ENCODE assay signal across 8 mouse cellular contexts in the genomic region with DNA sequence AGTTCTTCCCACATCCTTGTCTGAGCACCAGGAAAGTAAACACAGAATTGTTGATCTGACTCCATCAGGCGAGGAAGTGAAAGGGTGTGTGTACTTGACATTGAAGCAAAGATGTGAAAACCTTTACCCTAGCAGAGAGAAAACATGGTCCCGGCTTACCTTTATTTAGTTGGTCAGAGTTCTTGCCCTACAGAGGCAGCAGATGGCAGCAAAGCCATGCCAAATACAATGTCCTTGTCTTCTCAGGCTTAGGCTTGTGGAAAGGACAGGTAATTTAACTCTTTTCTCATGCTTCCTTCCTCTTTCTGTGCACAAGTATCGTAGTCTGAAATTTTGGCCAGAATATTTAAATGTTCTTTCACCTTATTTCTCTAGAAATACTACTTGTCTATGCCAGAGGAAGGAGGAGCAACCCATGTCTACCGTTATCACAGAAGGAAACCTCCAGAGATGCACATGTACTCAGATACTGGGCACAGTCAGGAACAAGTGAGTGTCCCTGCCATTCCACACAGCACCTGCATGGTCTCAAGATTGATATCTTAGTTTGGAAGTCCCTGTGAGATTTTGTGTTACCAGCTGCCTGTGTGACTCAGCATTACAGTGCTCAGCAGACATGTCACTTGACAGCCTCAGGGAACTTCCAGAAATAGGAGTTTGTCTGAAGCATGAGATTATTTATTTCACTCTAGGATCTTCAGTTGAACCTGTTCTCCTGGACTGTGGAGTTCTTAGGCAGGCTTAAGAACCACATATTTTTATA. TPM values are rescaled to one million over a fixed set of nuclear protein-coding genes. Genes with fewer than 3 reads are reported as not detected.
A peak's percentile ranks its signal among the peaks of the same experiment; 100 is the strongest.
DNase-seq lines count a peak whose midpoint lies in the region; ATAC-seq and TF ChIP-seq lines count a peak whose summit lies in the region.
"Had no signal": no experiment of that assay in that cellular context is flagged by ENCODE, and none has a peak within 500 bp of the region (broad histone marks: within the 10 kb centered on the region; RNA-seq: fewer than 3 reads in every experiment).

No protein-coding gene starts in this region.

- WGBS in midbrain, embryonic 14.5 days, result 60% methylated on average over 4 of the region's 4 CpGs
- WGBS in midbrain, embryonic 13.5 days, result 59% methylated on average over 4 of the region's 4 CpGs
- 40% methylated on average over 4 of the region's 4 CpGs for WGBS in lung, embryonic 14.5 days
- WGBS in stomach, embryonic 16.5 days, result 34% methylated on average over 4 of the region's 4 CpGs

- H3K36me3 ChIP-seq in midbrain, embryonic 14.5 days (ENCODE audit: control insufficient read depth, insufficient read depth, low read length), result peaks cover 11% of the 10 kb centered on the region
- H3K36me3 ChIP-seq in midbrain, embryonic 13.5 days, result peaks cover 24% of the 10 kb centered on the region
- peaks cover 13% of the 10 kb centered on the region; the same call in 1 of the 2 replicates for H3K36me3 ChIP-seq in lung, embryonic 14.5 days (ENCODE audit: insufficient read depth)
- H3K36me3 ChIP-seq in stomach, embryonic 16.5 days (ENCODE audit: control insufficient read depth, insufficient read depth, low read length), result peaks cover 7% of the 10 kb centered on the region; the same call in 1 of the 2 replicates
- H3K36me3 ChIP-seq: hindbrain, embryonic 15.5 days had no signal

- no peaks in the 10 kb centered on the region for H3K27me3 ChIP-seq in midbrain, embryonic 14.5 days (ENCODE audit: control insufficient read depth, insufficient read depth, low read length)
- H3K27me3 ChIP-seq in midbrain, embryonic 13.5 days, result 0 out of 2 replicates have a peak, but pooled peaks cover 7% of the 10 kb centered on the region
- H3K27me3 ChIP-seq in lung, embryonic 14.5 days (ENCODE audit: insufficient read depth, low read length), result no peaks in the 10 kb centered on the region
- H3K27me3 ChIP-seq in stomach, embryonic 16.5 days (ENCODE audit: control insufficient read depth, insufficient read depth, low read length), result no peaks in the 10 kb centered on the region
- H3K27me3 ChIP-seq: hindbrain, embryonic 15.5 days had no signal

- no peaks in the 10 kb centered on the region for H3K9me3 ChIP-seq in midbrain, embryonic 14.5 days (ENCODE audit: control insufficient read depth, low read length)
- H3K9me3 ChIP-seq in midbrain, embryonic 13.5 days, result no peaks in the 10 kb centered on the region
- H3K9me3 ChIP-seq in lung, embryonic 14.5 days (ENCODE audit: low read depth, low read length), result no peaks in the 10 kb centered on the region
- no peaks in the 10 kb centered on the region for H3K9me3 ChIP-seq in stomach, embryonic 16.5 days (replicated peaks; ENCODE audit: control insufficient read depth, low read length)
- H3K9me3 ChIP-seq: hindbrain, embryonic 15.5 days had no signal

- no peak overlapping the region for H3K9ac ChIP-seq in midbrain, embryonic 14.5 days (replicated peaks; ENCODE audit: low read length)
- no peak overlapping the region for H3K9ac ChIP-seq in midbrain, embryonic 13.5 days (replicated peaks)
- H3K9ac ChIP-seq in lung, embryonic 14.5 days, result no peak overlapping the region
- H3K9ac ChIP-seq in stomach, embryonic 16.5 days (ENCODE audit: low read length), result no peak overlapping the region
- H3K9ac ChIP-seq: hindbrain, embryonic 15.5 days had no signal

- H3K4me3 ChIP-seq in midbrain, embryonic 14.5 days (replicated peaks; ENCODE audit: low read depth, low read length), result no peak overlapping the region
- no peak overlapping the region for H3K4me3 ChIP-seq in midbrain, embryonic 13.5 days (replicated peaks)
- no peak overlapping the region for H3K4me3 ChIP-seq in lung, embryonic 14.5 days (ENCODE audit: low read depth, low read length)
- H3K4me3 ChIP-seq in stomach, embryonic 16.5 days (replicated peaks; ENCODE audit: low read length), result no peak overlapping the region
- H3K4me3 ChIP-seq: hindbrain, embryonic 15.5 days had no signal

- no peak for ATAC-seq in midbrain, embryonic 14.5 days (ENCODE audit: low FRiP score, low TSS enrichment)
- ATAC-seq in midbrain, embryonic 13.5 days, result no peak
- ATAC-seq in lung, embryonic 14.5 days (ENCODE audit: insufficient read depth), result no peak
- no peak for ATAC-seq in stomach, embryonic 16.5 days (ENCODE audit: insufficient read depth, low FRiP score)

- H3K27ac ChIP-seq in midbrain, embryonic 14.5 days (replicated peaks; ENCODE audit: low read depth, low read length), result no peak overlapping the region
- H3K27ac ChIP-seq in midbrain, embryonic 13.5 days, result no peak overlapping the region
- no peak overlapping the region for H3K27ac ChIP-seq in lung, embryonic 14.5 days (ENCODE audit: low read depth)
- 0 out of 2 replicates have a peak overlapping the region, but pooled peaks have one; percentile 12 for H3K27ac ChIP-seq in stomach, embryonic 16.5 days (ENCODE audit: low read length)
- H3K27ac ChIP-seq: hindbrain, embryonic 15.5 days had no signal

- no peak overlapping the region for H3K4me2 ChIP-seq in midbrain, embryonic 14.5 days (ENCODE audit: low read length)
- no peak overlapping the region for H3K4me2 ChIP-seq in midbrain, embryonic 13.5 days (replicated peaks)
- no peak overlapping the region for H3K4me2 ChIP-seq in lung, embryonic 14.5 days
- H3K4me2 ChIP-seq in stomach, embryonic 16.5 days (ENCODE audit: low read depth, low read length), result no peak overlapping the region
- H3K4me2 ChIP-seq: hindbrain, embryonic 15.5 days had no signal

- DNase-seq in midbrain, embryonic 14.5 days, result peak; percentile 84
- peak; percentile 63 for DNase-seq in T-cell, adult 2 months (ENCODE audit: low spot score)
- peak; percentile 66 for DNase-seq in cerebellum, adult 9-11 months
- DNase-seq in heart, postnatal 10 days, result peak; percentile 70 to 77
- peak; percentile 86 for DNase-seq in lung, embryonic 14.5 days

- peak; percentile 79 for TF ChIP-seq CTCF in lung, embryonic 14.5 days (IDR thresholded peaks at IDR 0.05; ENCODE audit: low read depth)

- no peaks in the 10 kb centered on the region for H3K4me1 ChIP-seq in midbrain, embryonic 14.5 days (ENCODE audit: control insufficient read depth, insufficient read depth, low read length)
- H3K4me1 ChIP-seq in midbrain, embryonic 13.5 days (replicated peaks), result peaks cover 6% of the 10 kb centered on the region; the same call in 1 of the 2 replicates
- H3K4me1 ChIP-seq in lung, embryonic 14.5 days (ENCODE audit: insufficient read depth), result peaks cover 16% of the 10 kb centered on the region; the same call in 1 of the 2 replicates
- H3K4me1 ChIP-seq in stomach, embryonic 16.5 days (ENCODE audit: control insufficient read depth, insufficient read depth, low read length), result peaks cover 33% of the 10 kb centered on the region

- intact Hi-C loops in heart, postnatal 10 days (cut with DNase I), result loop anchor here (2.0 to 10.0 kb wide), 3 partner anchors 85 to 378 kb away; no protein-coding TSS in a partner anchor

RNA-seq across cellular contexts. Expression of a gene that starts 3.7 kb away (rescaled TPM):
- 10.0 and 10.3 TPM in 2 replicates for polyA plus RNA-seq in midbrain, embryonic 14.5 days (2014; fragmentation: Nextera tagmentation; extraction: Ambion mirVana)
- 12.7 and 13.9 TPM in 2 replicates for polyA plus RNA-seq in midbrain, embryonic 13.5 days (2015; fragmentation: Nextera tagmentation; extraction: Ambion mirVana)
- total RNA-seq in heart, postnatal 10 days (2021), result 10 to 100 TPM; 18.1 to 18.8 TPM
- polyA plus RNA-seq in lung, embryonic 14.5 days (2014; fragmentation: Nextera tagmentation; extraction: Ambion mirVana), result 32.4 and 33.7 TPM in 2 replicates
- 42.5 and 42.7 TPM in 2 replicates for polyA plus RNA-seq in stomach, embryonic 16.5 days (2015; fragmentation: Nextera tagmentation; extraction: Ambion mirVana)

RNA-seq across cellular contexts. Expression of a gene that starts 3.8 kb away (rescaled TPM):
- polyA plus RNA-seq in midbrain, embryonic 14.5 days (2014; fragmentation: Nextera tagmentation; extraction: Ambion mirVana), result 15.6 and 16.4 TPM in 2 replicates
- 18.8 and 21.7 TPM in 2 replicates for polyA plus RNA-seq in midbrain, embryonic 13.5 days (2015; fragmentation: Nextera tagmentation; extraction: Ambion mirVana)
- 10 to 100 TPM; 52.6 to 58.4 TPM for total RNA-seq in heart, postnatal 10 days (2021)
- polyA plus RNA-seq in lung, embryonic 14.5 days (2014; fragmentation: Nextera tagmentation; extraction: Ambion mirVana), result 67.4 and 68.6 TPM in 2 replicates
- 64.0 and 68.3 TPM in 2 replicates for polyA plus RNA-seq in stomach, embryonic 16.5 days (2015; fragmentation: Nextera tagmentation; extraction: Ambion mirVana)

RNA-seq across cellular contexts. Expression of a gene that starts 16.4 kb away (rescaled TPM):
- not detected in 2 replicates for polyA plus RNA-seq in midbrain, embryonic 14.5 days (2014; fragmentation: Nextera tagmentation; extraction: Ambion mirVana)
- polyA plus RNA-seq in midbrain, embryonic 13.5 days (2015; fragmentation: Nextera tagmentation; extraction: Ambion mirVana), result not detected in 2 replicates
- not detected for total RNA-seq in heart, postnatal 10 days (2021)
- polyA plus RNA-seq in lung, embryonic 14.5 days (2014; fragmentation: Nextera tagmentation; extraction: Ambion mirVana), result 0.38 TPM in 1 of 2 replicates, not detected in the other
- polyA plus RNA-seq in stomach, embryonic 16.5 days (2015; fragmentation: Nextera tagmentation; extraction: Ambion mirVana), result 0.23 and 0.45 TPM in 2 replicates

RNA-seq across cellular contexts. Expression of a gene that starts 24.3 kb away (rescaled TPM):
- polyA plus RNA-seq in midbrain, embryonic 14.5 days (2014; fragmentation: Nextera tagmentation; extraction: Ambion mirVana), result not detected in 2 replicates
- polyA plus RNA-seq in midbrain, embryonic 13.5 days (2015; fragmentation: Nextera tagmentation; extraction: Ambion mirVana), result 0.40 TPM in 1 of 2 replicates, not detected in the other
- total RNA-seq in heart, postnatal 10 days (2021), result not detected
- 0.38 TPM in 1 of 2 replicates, not detected in the other for polyA plus RNA-seq in lung, embryonic 14.5 days (2014; fragmentation: Nextera tagmentation; extraction: Ambion mirVana)
- 0.21 TPM in 1 of 2 replicates, not detected in the other for polyA plus RNA-seq in stomach, embryonic 16.5 days (2015; fragmentation: Nextera tagmentation; extraction: Ambion mirVana)
- polyA plus RNA-seq: hindbrain, embryonic 15.5 days had no signal

RNA-seq across cellular contexts. Expression of a gene that starts 45.5 kb away (rescaled TPM):
- polyA plus RNA-seq in midbrain, embryonic 14.5 days (2014; fragmentation: Nextera tagmentation; extraction: Ambion mirVana), result 132 and 148 TPM in 2 replicates
- 86.2 and 91.1 TPM in 2 replicates for polyA plus RNA-seq in midbrain, embryonic 13.5 days (2015; fragmentation: Nextera tagmentation; extraction: Ambion mirVana)
- total RNA-seq in heart, postnatal 10 days (2021), result 10 to 100 TPM; 36.7 to 37.7 TPM
- 50.4 and 53.0 TPM in 2 replicates for polyA plus RNA-seq in lung, embryonic 14.5 days (2014; fragmentation: Nextera tagmentation; extraction: Ambion mirVana)
- polyA plus RNA-seq in stomach, embryonic 16.5 days (2015; fragmentation: Nextera tagmentation; extraction: Ambion mirVana), result 78.6 and 84.0 TPM in 2 replicates
